Mouse (Mus musculus): ENCODE data around the gene Tcirg1. TPM values are rescaled to one million over a fixed set of nuclear protein-coding genes. Genes with fewer than 3 reads are reported as not detected.

Gene Tcirg1
- polyA plus RNA-seq, 1 experiment = 292 TPM

DNA sequence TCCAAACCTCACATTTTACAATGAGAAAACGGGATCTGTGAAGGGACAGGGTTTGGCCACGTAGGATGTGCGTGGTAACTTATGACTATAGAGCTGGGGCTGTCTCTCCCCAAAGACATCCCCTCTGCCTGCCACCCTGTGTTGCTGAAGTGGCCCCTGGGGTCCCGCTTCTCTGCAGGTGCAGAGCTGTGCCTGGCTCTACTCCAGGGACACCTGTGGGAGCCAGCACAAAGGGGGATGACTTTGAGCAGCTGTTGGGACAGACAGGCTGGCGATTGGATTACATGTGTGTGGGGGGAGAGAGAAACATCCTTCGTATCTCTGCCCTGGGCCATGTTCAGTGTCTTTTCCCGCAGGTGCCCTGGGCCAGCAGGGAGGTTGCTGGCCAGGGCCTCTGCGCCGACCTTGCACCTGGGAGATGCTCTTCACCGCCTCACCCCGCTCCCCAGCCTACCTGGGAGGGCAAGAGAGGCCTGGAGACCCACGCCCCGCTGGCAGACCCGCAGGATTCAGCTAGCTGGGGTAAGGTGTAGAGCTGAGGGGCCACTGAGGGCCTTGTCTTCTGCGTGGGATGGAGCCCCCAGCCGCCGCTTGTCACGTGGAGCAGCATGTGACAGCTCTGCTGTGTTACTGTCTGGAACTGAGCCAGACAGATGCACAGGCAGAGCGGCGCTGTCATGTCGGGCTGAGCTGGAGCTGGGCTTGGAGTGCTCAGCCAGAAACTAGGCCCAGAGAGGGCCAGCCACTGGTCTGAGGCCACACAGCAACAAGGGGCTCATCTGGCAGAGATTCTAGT lies 23.5 kb upstream of the Tcirg1 start:
- TF ChIP-seq CTCF (IDR thresholded peaks at IDR 0.05; ENCODE audit: control insufficient read depth, insufficient read depth, low read length) (no peak), POLR2A (IDR thresholded peaks at IDR 0.05; ENCODE audit: borderline replicate concordance, control insufficient read depth, low read depth, low read length) (peak; percentile 58; the same call in 1 of the 2 replicates)
- WGBS = 62% methylated on average over 21 of the region's 21 CpGs
- peaks cover 18% of the 10 kb centered on the region for H3K4me1 ChIP-seq (ENCODE audit: control insufficient read depth, insufficient read depth, low read length)
- H3K4me3 ChIP-seq (replicated peaks; ENCODE audit: control insufficient read depth, low read depth, low read length) = peak overlapping the region; percentile 18
- peak overlapping the region; percentile 82 for H3K27ac ChIP-seq (ENCODE audit: control insufficient read depth, insufficient read depth, low read depth, low read length, poor library complexity)

- Histone ChIP-seq H3K4me3 (replicated peaks; ENCODE audit: control insufficient read depth, low read depth, low read length) (peak within 1 kb of the TSS; percentile 66), H3K27ac (ENCODE audit: control insufficient read depth, insufficient read depth, low read depth, low read length, poor library complexity) (peak within 1 kb of the TSS; percentile 82), H3K4me1 (ENCODE audit: control insufficient read depth, insufficient read depth, low read length) (peaks cover 20% of the 10 kb centered on the region)
- TF ChIP-seq POLR2A (IDR thresholded peaks at IDR 0.05; ENCODE audit: borderline replicate concordance, control insufficient read depth, low read depth, low read length) = peak; percentile 46; the same call in 1 of the 2 replicates
- TF ChIP-seq CTCF (IDR thresholded peaks at IDR 0.05; ENCODE audit: control insufficient read depth, insufficient read depth, low read length) = no peak
- 3% methylated on average over 12 of the region's 12 CpGs for WGBS
Observed at GRCm38 (mm10) chr19:3929211-3929941, 22.4 kb upstream of the Tcirg1 start, which contains the start of gene Aldh3b1. TSS of gene Aldh3b1 (minus strand) at chr19:3929808.

GRCm38 (mm10) chr19:3928779-3929178 lies 21.8 kb upstream of the Tcirg1 start:
- 36% methylated on average over 4 of the region's 4 CpGs for WGBS
- TF ChIP-seq CTCF (IDR thresholded peaks at IDR 0.05; ENCODE audit: control insufficient read depth, insufficient read depth, low read length) = no peak
- no peak for TF ChIP-seq POLR2A (IDR thresholded peaks at IDR 0.05; ENCODE audit: borderline replicate concordance, control insufficient read depth, low read depth, low read length)
- Histone ChIP-seq H3K4me1 (ENCODE audit: control insufficient read depth, insufficient read depth, low read length) (peaks cover 20% of the 10 kb centered on the region), H3K4me3 (replicated peaks; ENCODE audit: control insufficient read depth, low read depth, low read length) (peak overlapping the region; percentile 66), H3K27ac (ENCODE audit: control insufficient read depth, insufficient read depth, low read depth, low read length, poor library complexity) (peak overlapping the region; percentile 82)

GRCm38 (mm10) chr19:3927989-3928388 lies 21.1 kb upstream of the Tcirg1 start:
- TF ChIP-seq CTCF (IDR thresholded peaks at IDR 0.05; ENCODE audit: control insufficient read depth, insufficient read depth, low read length) (no peak), POLR2A (IDR thresholded peaks at IDR 0.05; ENCODE audit: borderline replicate concordance, control insufficient read depth, low read depth, low read length) (no peak)
- Histone ChIP-seq H3K4me1 (ENCODE audit: control insufficient read depth, insufficient read depth, low read length) (peaks cover 21% of the 10 kb centered on the region), H3K27ac (ENCODE audit: control insufficient read depth, insufficient read depth, low read depth, low read length, poor library complexity) (peak overlapping the region; percentile 5), H3K4me3 (replicated peaks; ENCODE audit: control insufficient read depth, low read depth, low read length) (peak overlapping the region; percentile 15)
- 51% methylated on average over 4 of the region's 4 CpGs for WGBS

- Histone ChIP-seq H3K4me3 (replicated peaks; ENCODE audit: control insufficient read depth, low read depth, low read length) (no peak overlapping the region), H3K27ac (ENCODE audit: control insufficient read depth, insufficient read depth, low read depth, low read length, poor library complexity) (peak overlapping the region; percentile 2; the same call in 1 of the 2 replicates), H3K4me1 (ENCODE audit: control insufficient read depth, insufficient read depth, low read length) (peaks cover 20% of the 10 kb centered on the region)
- 81% methylated on average over 6 of the region's 6 CpGs for WGBS
- no peak for TF ChIP-seq POLR2A (IDR thresholded peaks at IDR 0.05; ENCODE audit: borderline replicate concordance, control insufficient read depth, low read depth, low read length)
- no peak for TF ChIP-seq CTCF (IDR thresholded peaks at IDR 0.05; ENCODE audit: control insufficient read depth, insufficient read depth, low read length)
Observed at GRCm38 (mm10) chr19:3926685-3927084, 19.8 kb upstream of the Tcirg1 start.

DNA sequence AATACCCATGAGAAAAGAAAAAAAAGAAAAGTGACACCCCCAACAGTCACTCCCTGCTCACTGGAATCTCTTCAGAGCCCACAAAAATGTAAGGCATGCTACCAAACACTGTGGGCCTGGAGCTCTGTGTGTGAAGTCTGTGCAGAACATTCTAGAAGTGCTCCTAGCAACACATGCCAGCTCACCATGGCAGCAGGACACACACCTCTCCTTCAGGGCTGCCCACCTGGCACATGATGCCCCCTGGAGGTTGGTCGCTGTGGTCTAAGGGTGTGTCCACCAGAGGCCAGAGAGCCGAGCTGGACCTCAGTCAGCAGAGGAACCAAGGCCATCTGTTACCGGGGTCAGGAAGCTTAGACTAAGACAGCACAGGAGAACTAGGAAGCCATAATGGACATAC lies 19.3 kb upstream of the Tcirg1 start:
- Histone ChIP-seq H3K27ac (ENCODE audit: control insufficient read depth, insufficient read depth, low read depth, low read length, poor library complexity) (peak overlapping the region; percentile 2; the same call in 1 of the 2 replicates), H3K4me1 (ENCODE audit: control insufficient read depth, insufficient read depth, low read length) (peaks cover 20% of the 10 kb centered on the region), H3K4me3 (replicated peaks; ENCODE audit: control insufficient read depth, low read depth, low read length) (no peak overlapping the region)
- 38% methylated on average over 3 of the region's 3 CpGs for WGBS
- TF ChIP-seq CTCF (IDR thresholded peaks at IDR 0.05; ENCODE audit: control insufficient read depth, insufficient read depth, low read length) (peak; percentile 41; the same call in 1 of the 2 replicates), POLR2A (IDR thresholded peaks at IDR 0.05; ENCODE audit: borderline replicate concordance, control insufficient read depth, low read depth, low read length) (no peak)

DNA sequence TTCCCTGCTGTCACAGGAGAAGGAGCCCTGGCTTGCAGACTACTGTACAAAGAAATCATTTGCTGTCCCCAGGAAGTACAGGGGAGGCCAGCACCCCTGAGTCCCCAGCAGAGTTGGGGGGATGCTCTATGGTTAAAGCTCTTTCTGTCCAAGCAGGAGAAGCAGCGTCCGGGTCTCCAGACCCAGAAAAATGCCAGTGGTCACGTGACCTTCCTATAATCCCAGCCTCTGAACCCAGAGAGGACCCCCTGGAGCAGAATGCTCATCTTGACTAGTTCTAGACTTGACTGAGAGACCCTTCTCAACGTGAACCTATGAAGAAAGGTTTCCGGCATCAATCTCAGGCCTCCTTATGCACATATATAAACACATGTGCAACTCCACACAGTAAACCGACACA lies 18.9 kb upstream of the Tcirg1 start:
- no peak overlapping the region for H3K4me3 ChIP-seq (replicated peaks; ENCODE audit: control insufficient read depth, low read depth, low read length)
- no peak overlapping the region for H3K27ac ChIP-seq (ENCODE audit: control insufficient read depth, insufficient read depth, low read depth, low read length, poor library complexity)
- TF ChIP-seq CTCF (IDR thresholded peaks at IDR 0.05; ENCODE audit: control insufficient read depth, insufficient read depth, low read length) (no peak), POLR2A (IDR thresholded peaks at IDR 0.05; ENCODE audit: borderline replicate concordance, control insufficient read depth, low read depth, low read length) (no peak)
- whole genome bisulfite sequencing = 78% methylated on average over 6 of the region's 6 CpGs
- H3K4me1 ChIP-seq (ENCODE audit: control insufficient read depth, insufficient read depth, low read length) = peaks cover 18% of the 10 kb centered on the region

- H3K4me1 ChIP-seq (ENCODE audit: control insufficient read depth, insufficient read depth, low read length) = peaks cover 16% of the 10 kb centered on the region
- TF ChIP-seq CTCF (IDR thresholded peaks at IDR 0.05; ENCODE audit: control insufficient read depth, insufficient read depth, low read length) = no peak
- TF ChIP-seq POLR2A (IDR thresholded peaks at IDR 0.05; ENCODE audit: borderline replicate concordance, control insufficient read depth, low read depth, low read length) = no peak
- H3K4me3 ChIP-seq (replicated peaks; ENCODE audit: control insufficient read depth, low read depth, low read length) = no peak overlapping the region
- H3K27ac ChIP-seq (ENCODE audit: control insufficient read depth, insufficient read depth, low read depth, low read length, poor library complexity) = peak overlapping the region; percentile 78
- 67% methylated on average over 7 of the region's 7 CpGs for WGBS
Observed at GRCm38 (mm10) chr19:3924868-3925267, 17.9 kb upstream of the Tcirg1 start.

Measured in bone marrow, adult 2 months (tissue).